Mouse (Mus musculus) retina, postnatal 7 days (tissue): ENCODE data around the gene Tbx18.

ENCODE experiments used
- DNase-seq: peaks from one replicate; pipeline ENCODE4 v3.0.0-alpha.2; 2012; ENCODE audit warnings: low read depth, low spot score

The Tbx18 gene

DNA sequence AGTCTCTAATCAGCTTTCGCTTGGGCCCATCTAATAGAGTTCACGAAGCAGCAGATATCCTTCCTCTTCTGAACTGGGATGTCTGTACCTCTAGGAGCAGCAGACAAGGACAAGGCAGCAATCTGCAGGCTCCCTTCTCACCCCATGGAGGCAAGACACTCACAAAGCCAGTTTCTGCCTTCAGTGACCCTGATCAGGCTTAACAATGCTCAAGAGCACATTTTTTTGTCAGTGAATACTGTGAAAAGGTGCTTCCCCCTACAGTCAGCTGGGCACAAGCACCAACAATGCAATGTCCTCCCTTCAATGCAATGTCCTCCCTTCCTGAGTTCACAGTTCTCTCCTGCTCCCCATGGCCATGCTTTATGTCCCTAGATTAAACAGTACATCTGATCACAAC is 9.3 kb downstream of the Tbx18 start:
- DNase-seq, result no peak

DNA sequence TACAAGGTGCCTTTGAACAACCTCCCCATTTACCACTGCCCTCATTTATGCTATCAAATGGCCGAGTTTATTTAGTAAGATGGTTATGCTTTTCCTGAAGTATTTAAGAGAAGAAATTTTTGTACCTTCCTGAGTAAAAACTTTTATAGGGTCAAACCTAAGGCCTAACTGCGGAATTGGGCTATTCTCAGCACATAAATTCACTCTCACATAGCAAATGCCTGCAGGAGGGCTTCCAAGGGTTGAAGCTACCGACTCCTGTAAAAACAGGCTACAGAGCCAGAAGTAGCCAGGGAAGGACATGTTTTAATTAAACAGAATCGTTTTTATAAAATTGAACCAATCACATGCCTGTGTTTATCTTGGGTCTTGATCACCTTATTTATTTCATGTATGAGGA is 20.7 kb downstream of the Tbx18 start:
- DNase-seq, result no peak

DNA sequence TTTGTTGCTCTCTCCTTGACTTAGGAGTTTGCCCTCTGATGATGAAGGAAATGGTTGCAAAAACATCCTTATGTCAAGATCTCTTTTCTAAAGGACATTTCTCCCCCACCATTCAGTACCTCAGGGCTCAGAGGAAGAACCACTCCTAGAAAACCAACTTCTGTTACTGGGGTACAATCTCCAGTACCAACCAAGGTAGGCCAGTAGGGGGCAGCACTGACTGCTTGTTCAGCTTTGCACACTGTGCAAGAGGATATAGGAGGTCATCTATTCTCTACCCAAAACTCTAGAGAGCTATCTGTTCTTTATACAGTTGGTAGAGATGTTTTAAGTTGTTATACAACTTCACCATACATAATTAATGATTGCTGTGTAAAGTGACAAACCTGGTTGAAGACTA is 22.9 kb downstream of the Tbx18 start:
- no peak for DNase-seq

DNA sequence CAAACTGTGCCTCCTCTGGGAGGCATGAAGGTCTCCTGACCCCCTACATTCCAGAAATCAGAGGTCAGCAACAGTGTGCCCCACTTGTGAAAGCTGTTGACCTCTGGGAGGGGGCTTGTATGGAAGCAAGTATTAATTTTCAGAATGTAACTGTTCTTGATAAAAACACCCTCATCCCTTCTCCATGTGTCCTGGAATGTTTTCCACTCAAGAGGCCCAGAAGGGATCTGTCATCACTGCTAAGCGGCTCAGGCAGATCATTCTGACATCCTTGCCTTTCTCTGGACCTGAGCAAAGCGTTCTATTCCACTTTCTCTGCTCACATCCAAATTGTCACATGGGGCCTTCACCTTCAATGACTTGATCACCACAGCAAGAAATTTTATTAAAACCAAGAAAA is 28.8 kb downstream of the Tbx18 start:
- DNase-seq, result no peak

DNA sequence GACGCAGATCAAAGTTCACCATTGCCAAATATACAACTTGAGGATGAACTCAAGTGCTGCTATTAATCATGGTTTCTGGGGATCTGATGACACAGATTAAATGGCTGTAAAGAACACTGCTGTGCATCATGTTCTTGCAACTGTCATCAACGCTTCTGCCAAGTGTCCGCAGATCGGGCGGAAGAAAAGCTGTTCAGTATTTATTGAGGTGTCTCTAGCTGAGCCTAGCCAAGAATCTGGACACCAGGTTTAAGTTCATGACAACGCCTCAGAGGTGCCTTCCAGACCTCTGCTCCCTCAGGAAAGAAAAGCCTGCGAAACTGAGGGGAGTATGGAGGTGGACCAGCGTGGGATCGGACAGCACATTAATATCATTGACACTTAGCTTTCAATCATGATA is 44.1 kb downstream of the Tbx18 start:
- DNase-seq, result no peak

DNA sequence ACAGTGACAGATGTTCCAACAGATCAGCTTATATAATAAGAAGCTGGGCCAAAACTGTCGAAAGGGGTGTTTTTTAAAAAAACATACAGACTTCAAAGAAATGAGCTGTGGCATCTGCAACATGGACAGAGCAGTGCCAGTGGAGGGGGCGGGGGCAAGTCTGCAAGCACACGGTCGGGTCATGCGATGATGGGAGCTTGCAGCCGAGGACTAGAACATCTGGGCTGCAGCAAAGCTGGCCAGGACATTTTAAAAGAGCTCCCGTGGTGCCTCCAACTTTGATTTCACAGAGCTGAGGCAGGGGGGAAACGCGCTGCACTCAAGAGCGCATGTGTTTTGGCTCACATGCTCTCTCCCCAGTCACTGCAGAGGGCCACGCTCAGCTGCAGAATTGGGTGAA is 48.8 kb downstream of the Tbx18 start:
- DNase-seq, result no peak
